Mouse (Mus musculus) liver, postnatal 0 days (tissue): Measurements from ENCODE around the gene Timm8a1.

Experiments
- CTCF ChIP-seq: sonication (generic); IDR thresholded peaks from 2 replicates; pipeline ENCODE4 v1.5.1; 2016; ENCODE audit warnings: antibody characterized with exemption, low read depth
- EP300 ChIP-seq: IDR thresholded peaks from 2 replicates; pipeline ENCODE4 v1.6.1; 2016; ENCODE audit warnings: antibody characterized with exemption, low read depth, mild to moderate bottlenecking

DNA sequence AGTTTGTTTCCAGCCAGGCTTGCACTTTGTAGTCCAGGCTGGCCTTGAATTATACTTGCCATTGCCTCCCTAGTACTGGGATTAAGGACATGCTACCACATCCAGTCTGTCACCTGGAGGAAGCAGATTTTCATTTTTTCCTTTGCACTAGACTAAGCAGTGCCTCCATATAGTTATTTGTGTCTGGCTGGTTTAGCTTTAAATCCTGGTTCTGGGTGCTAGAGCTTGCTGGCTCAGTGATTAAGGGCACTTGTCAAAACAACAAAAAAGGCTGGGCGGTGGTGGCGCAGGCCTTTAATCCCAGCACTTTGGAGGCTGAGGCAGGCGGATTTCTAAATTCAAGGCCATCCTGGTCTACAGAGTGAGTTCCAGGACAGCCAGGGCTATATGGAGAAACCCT lies 47.3 kb upstream of the Timm8a1 start:
- TF ChIP-seq CTCF (no peak), EP300 (no peak)
